9 mouse cellular contexts compared by ENCODE assay signal in genomic region chr8:94778473-94778872, GRCm38 (mm10). TPM values are rescaled to one million over a fixed set of nuclear protein-coding genes. Genes with fewer than 3 reads are reported as not detected.
DNase-seq lines count a peak whose midpoint lies in the region; ATAC-seq lines count a peak whose summit lies in the region.
"Had no signal": no experiment of that assay in that cellular context is flagged by ENCODE, and none has a peak within 500 bp of the region (broad histone marks: within the 10 kb centered on the region; RNA-seq: fewer than 3 reads in every experiment).

No protein-coding gene starts in this region.

- WGBS in neural tube, embryonic 13.5 days: 53% methylated on average over 5 of the region's 5 CpGs
- WGBS in intestine, embryonic 14.5 days: 17% methylated on average over 5 of the region's 5 CpGs

- no peak overlapping the region for H3K4me3 ChIP-seq in neural tube, embryonic 13.5 days
- H3K4me3 ChIP-seq in intestine, embryonic 14.5 days (ENCODE audit: low read depth, low read length): no peak overlapping the region
- H3K4me3 ChIP-seq: forebrain, embryonic 13.5 days; myocyte had no signal

- no peaks in the 10 kb centered on the region for H3K9me3 ChIP-seq in neural tube, embryonic 13.5 days
- H3K9me3 ChIP-seq in intestine, embryonic 14.5 days (ENCODE audit: control insufficient read depth, low read length): no peaks in the 10 kb centered on the region
- H3K9me3 ChIP-seq: forebrain, embryonic 13.5 days had no signal

- no peaks in the 10 kb centered on the region for H3K27me3 ChIP-seq in neural tube, embryonic 13.5 days
- peaks cover 10% of the 10 kb centered on the region for H3K27me3 ChIP-seq in intestine, embryonic 14.5 days (replicated peaks; ENCODE audit: control insufficient read depth, insufficient read depth, low read length)
- H3K27me3 ChIP-seq: forebrain, embryonic 13.5 days had no signal

- peaks cover 32% of the 10 kb centered on the region for H3K4me1 ChIP-seq in neural tube, embryonic 13.5 days (replicated peaks)
- peaks cover 19% of the 10 kb centered on the region for H3K4me1 ChIP-seq in intestine, embryonic 14.5 days (replicated peaks; ENCODE audit: control insufficient read depth, insufficient read depth, low read length)

- ATAC-seq in neural tube, embryonic 13.5 days (ENCODE audit: low read depth): no peak
- ATAC-seq in intestine, embryonic 14.5 days (replicated peaks; ENCODE audit: low FRiP score, low TSS enrichment, low read depth): 0 out of 2 replicates have a peak, but pooled peaks have one; percentile 25
- ATAC-seq: forebrain, embryonic 13.5 days had no signal

- no peak for DNase-seq in neural tube, embryonic 10.5 days (ENCODE audit: extremely low spot score, low spot score)
- DNase-seq in intestine, embryonic 14.5 days (ENCODE audit: low spot score): peak; percentile 69
- peak; percentile 44 to 69 for DNase-seq in lung, adult 18-20 months
- DNase-seq in thymus, adult 18-20 months: no peak
- no peak for DNase-seq in thymus, postnatal 36 days
- no peak for DNase-seq in layer of hippocampus, adult 11-12 months (ENCODE audit: low spot score)

- no peak overlapping the region for H3K4me2 ChIP-seq in neural tube, embryonic 13.5 days
- H3K4me2 ChIP-seq in intestine, embryonic 14.5 days (ENCODE audit: low read length): no peak overlapping the region
- H3K4me2 ChIP-seq: forebrain, embryonic 13.5 days had no signal

- no peak overlapping the region for H3K9ac ChIP-seq in neural tube, embryonic 13.5 days
- no peak overlapping the region for H3K9ac ChIP-seq in intestine, embryonic 14.5 days (ENCODE audit: low read length)
- H3K9ac ChIP-seq: forebrain, embryonic 13.5 days had no signal

- H3K27ac ChIP-seq in neural tube, embryonic 13.5 days (replicated peaks): 0 out of 2 replicates have a peak overlapping the region, but pooled peaks have one; percentile 34
- H3K27ac ChIP-seq in intestine, embryonic 14.5 days (ENCODE audit: low read depth): peak overlapping the region; percentile 75
- H3K27ac ChIP-seq: forebrain, embryonic 13.5 days had no signal

- H3K36me3 ChIP-seq in neural tube, embryonic 13.5 days: no peaks in the 10 kb centered on the region
- H3K36me3 ChIP-seq in intestine, embryonic 14.5 days (ENCODE audit: control insufficient read depth, insufficient read depth, low read length): no peaks in the 10 kb centered on the region

RNA-seq across cellular contexts. Expression of gene Cx3cl1, which starts 6.7 kb away (rescaled TPM):
- 17.8 and 17.9 TPM in 2 replicates for polyA plus RNA-seq in neural tube, embryonic 13.5 days (2015; fragmentation: Nextera tagmentation; extraction: Ambion mirVana)
- polyA plus RNA-seq in intestine, embryonic 14.5 days (2014; fragmentation: Nextera tagmentation; extraction: Ambion mirVana): 7.2 and 10.8 TPM in 2 replicates

RNA-seq across cellular contexts. Expression of gene Ccl17, which starts 31.8 kb away (rescaled TPM):
- not detected in 2 replicates for polyA plus RNA-seq in neural tube, embryonic 13.5 days (2015; fragmentation: Nextera tagmentation; extraction: Ambion mirVana)
- polyA plus RNA-seq in intestine, embryonic 14.5 days (2014; fragmentation: Nextera tagmentation; extraction: Ambion mirVana): not detected in 2 replicates
- polyA plus RNA-seq: forebrain, embryonic 13.5 days had no signal

RNA-seq across cellular contexts. Expression of gene Ccl22, which starts 33.1 kb away (rescaled TPM):
- not detected in 2 replicates for polyA plus RNA-seq in neural tube, embryonic 13.5 days (2015; fragmentation: Nextera tagmentation; extraction: Ambion mirVana)
- polyA plus RNA-seq in intestine, embryonic 14.5 days (2014; fragmentation: Nextera tagmentation; extraction: Ambion mirVana): not detected in 2 replicates
- polyA plus RNA-seq: forebrain, embryonic 13.5 days; myocyte had no signal

RNA-seq across cellular contexts. Expression of gene Coq9, which starts 59.6 kb away (rescaled TPM):
- 57.7 and 64.4 TPM in 2 replicates for polyA plus RNA-seq in neural tube, embryonic 13.5 days (2015; fragmentation: Nextera tagmentation; extraction: Ambion mirVana)
- 81.6 and 83.4 TPM in 2 replicates for polyA plus RNA-seq in intestine, embryonic 14.5 days (2014; fragmentation: Nextera tagmentation; extraction: Ambion mirVana)

RNA-seq across cellular contexts. Expression of gene Ciapin1, which starts 59.7 kb away (rescaled TPM):
- 178 and 204 TPM in 2 replicates for polyA plus RNA-seq in neural tube, embryonic 13.5 days (2015; fragmentation: Nextera tagmentation; extraction: Ambion mirVana)
- 94.9 and 102 TPM in 2 replicates for polyA plus RNA-seq in intestine, embryonic 14.5 days (2014; fragmentation: Nextera tagmentation; extraction: Ambion mirVana)

Comparison
In these comparisons a context has a peak if more than half of its experiments do, and no peak if none do; other contexts are left out.
1. DNase-seq: peak in intestine, embryonic 14.5 days (single experiment) and lung, adult 18-20 months (2 of 2); none in neural tube, embryonic 10.5 days (single experiment), thymus, adult 18-20 months (0 of 2), thymus, postnatal 36 days (0 of 2) and layer of hippocampus, adult 11-12 months (single experiment).